Mouse (Mus musculus): ENCODE measurements around the gene Tifa. TPM values are rescaled to one million over a fixed set of nuclear protein-coding genes. Genes with fewer than 3 reads are reported as not detected.

The Tifa gene
- polyA plus RNA-seq, 1 experiment from 2014 or later: 3.1 TPM

DNA sequence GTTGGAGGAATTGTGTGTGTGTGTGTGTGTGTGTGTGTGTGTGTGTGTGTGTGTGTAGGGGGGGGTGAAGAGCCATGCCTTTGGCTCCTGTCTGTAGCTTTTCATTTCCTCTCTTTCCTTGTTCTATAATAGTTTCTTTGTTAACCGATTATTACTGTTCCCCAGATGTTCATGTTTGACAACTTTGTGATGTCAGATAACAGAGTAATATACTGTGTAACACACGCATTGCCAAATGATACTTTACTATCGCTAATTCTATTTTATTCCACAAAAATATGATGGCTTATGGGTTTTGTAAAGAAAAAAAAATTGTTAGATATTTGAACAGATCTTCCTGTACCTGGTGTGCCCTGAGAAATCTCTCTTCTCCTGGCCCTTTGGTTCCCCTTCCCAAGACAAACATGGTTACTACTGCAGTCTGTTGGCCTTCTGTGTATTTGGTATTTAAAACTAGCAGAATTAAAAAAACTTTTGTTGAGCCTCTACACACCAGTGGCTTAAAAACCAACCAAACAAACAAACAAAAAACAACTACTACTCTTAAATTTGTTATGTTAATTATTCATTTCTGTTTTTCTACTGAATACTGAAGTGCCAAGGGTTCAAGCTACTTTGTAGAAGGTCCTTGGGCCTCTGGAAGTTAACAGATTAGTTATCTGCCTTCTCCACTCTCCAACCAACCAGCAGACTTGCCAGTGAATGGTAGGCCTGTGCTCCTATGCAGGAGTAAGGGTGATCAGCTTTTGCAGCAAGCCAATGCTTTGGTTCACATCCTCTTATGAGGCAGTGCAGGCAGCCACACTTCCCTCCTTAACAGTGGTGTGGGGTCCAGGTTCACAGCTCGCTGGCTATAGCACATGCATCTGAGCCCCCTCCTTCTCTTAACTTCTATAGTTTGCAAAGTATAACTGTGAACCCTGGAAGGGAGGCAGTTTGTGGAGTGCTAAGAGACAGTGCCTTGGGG, 2.3 kb downstream of the Tifa start:
- Histone ChIP-seq H3K9ac (ENCODE audit: low read depth, low read length) (no peak overlapping the region), H3K36me3 (ENCODE audit: control insufficient read depth, insufficient read depth, low read length) (no peaks in the 10 kb centered on the region), H3K27ac (ENCODE audit: low read length) (no peak overlapping the region), H3K4me2 (ENCODE audit: low read length) (no peak overlapping the region; the same call in 1 of the 2 replicates), H3K27me3 (ENCODE audit: control insufficient read depth, insufficient read depth, low read depth, low read length) (peaks cover 17% of the 10 kb centered on the region), H3K4me1 (ENCODE audit: control insufficient read depth, insufficient read depth, low read length) (peaks cover 11% of the 10 kb centered on the region), H3K9me3 (replicated peaks; ENCODE audit: control insufficient read depth, low read length, poor library complexity, severe bottlenecking) (no peaks in the 10 kb centered on the region), H3K4me3 (ENCODE audit: low read depth, low read length) (no peak overlapping the region)
- no peak for ATAC-seq
- WGBS: 68% methylated on average over 4 of the region's 4 CpGs

GRCm38 (mm10) chr3:127793022-127793421, 3.4 kb downstream of the Tifa start:
- ATAC-seq: no peak
- H3K27me3 ChIP-seq (ENCODE audit: control insufficient read depth, insufficient read depth, low read depth, low read length): peaks cover 10% of the 10 kb centered on the region
- no peak overlapping the region for H3K4me2 ChIP-seq (ENCODE audit: low read length)
- no peaks in the 10 kb centered on the region for H3K9me3 ChIP-seq (replicated peaks; ENCODE audit: control insufficient read depth, low read length, poor library complexity, severe bottlenecking)
- H3K4me3 ChIP-seq (ENCODE audit: low read depth, low read length): no peak overlapping the region
- H3K36me3 ChIP-seq (ENCODE audit: control insufficient read depth, insufficient read depth, low read length): no peaks in the 10 kb centered on the region
- H3K27ac ChIP-seq (ENCODE audit: low read length): no peak overlapping the region
- 70% methylated on average over 7 of the region's 7 CpGs for WGBS
- H3K4me1 ChIP-seq (ENCODE audit: control insufficient read depth, insufficient read depth, low read length): peaks cover 11% of the 10 kb centered on the region
- no peak overlapping the region for H3K9ac ChIP-seq (ENCODE audit: low read depth, low read length)

- no peak overlapping the region for H3K4me2 ChIP-seq (ENCODE audit: low read length)
- WGBS: 96% methylated on average over 3 of the region's 3 CpGs
- no peak for ATAC-seq
- no peaks in the 10 kb centered on the region for H3K9me3 ChIP-seq (replicated peaks; ENCODE audit: control insufficient read depth, low read length, poor library complexity, severe bottlenecking)
- H3K4me3 ChIP-seq (ENCODE audit: low read depth, low read length): no peak overlapping the region
- no peak overlapping the region for H3K9ac ChIP-seq (ENCODE audit: low read depth, low read length)
- peaks cover 6% of the 10 kb centered on the region for H3K4me1 ChIP-seq (ENCODE audit: control insufficient read depth, insufficient read depth, low read length)
- no peak overlapping the region for H3K27ac ChIP-seq (ENCODE audit: low read length)
- no peaks in the 10 kb centered on the region for H3K36me3 ChIP-seq (ENCODE audit: control insufficient read depth, insufficient read depth, low read length)
- H3K27me3 ChIP-seq (ENCODE audit: control insufficient read depth, insufficient read depth, low read depth, low read length): peaks cover 5% of the 10 kb centered on the region
Observed at GRCm38 (mm10) chr3:127795762-127796161, 6.2 kb downstream of the Tifa start.

DNA sequence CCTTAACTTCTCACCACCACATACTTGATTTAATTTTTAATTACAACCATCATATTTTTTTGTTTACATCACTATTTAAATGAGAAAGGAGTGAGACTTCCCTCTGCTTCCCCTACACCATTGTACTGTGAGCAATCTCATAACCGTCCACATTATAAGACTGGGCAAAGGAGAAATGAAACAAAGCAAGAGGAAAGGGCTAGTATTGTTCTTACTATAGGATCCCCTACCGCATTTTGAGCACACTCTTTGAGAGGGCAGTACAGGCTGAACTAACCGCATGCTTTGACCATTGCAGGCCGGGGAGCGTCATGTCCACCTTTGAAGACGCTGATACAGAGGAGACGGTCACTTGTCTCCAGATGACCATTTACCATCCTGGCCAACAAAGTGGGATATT, 6.7 kb downstream of the Tifa start:
- ATAC-seq: no peak
- H3K9ac ChIP-seq (ENCODE audit: low read depth, low read length): no peak overlapping the region
- H3K27ac ChIP-seq (ENCODE audit: low read length): no peak overlapping the region
- H3K4me1 ChIP-seq (ENCODE audit: control insufficient read depth, insufficient read depth, low read length): peaks cover 1% of the 10 kb centered on the region
- no peak overlapping the region for H3K4me2 ChIP-seq (ENCODE audit: low read length)
- H3K36me3 ChIP-seq (ENCODE audit: control insufficient read depth, insufficient read depth, low read length): no peaks in the 10 kb centered on the region
- H3K27me3 ChIP-seq (ENCODE audit: control insufficient read depth, insufficient read depth, low read depth, low read length): peaks cover 3% of the 10 kb centered on the region; the same call in 1 of the 2 replicates
- H3K9me3 ChIP-seq (replicated peaks; ENCODE audit: control insufficient read depth, low read length, poor library complexity, severe bottlenecking): no peaks in the 10 kb centered on the region
- 98% methylated on average over 7 of the region's 7 CpGs for WGBS
- H3K4me3 ChIP-seq (ENCODE audit: low read depth, low read length): no peak overlapping the region

- Histone ChIP-seq H3K9ac (ENCODE audit: low read depth, low read length) (no peak overlapping the region), H3K36me3 (ENCODE audit: control insufficient read depth, insufficient read depth, low read length) (no peaks in the 10 kb centered on the region), H3K27ac (ENCODE audit: low read length) (no peak overlapping the region), H3K9me3 (replicated peaks; ENCODE audit: control insufficient read depth, low read length, poor library complexity, severe bottlenecking) (no peaks in the 10 kb centered on the region), H3K4me2 (ENCODE audit: low read length) (no peak overlapping the region), H3K4me3 (ENCODE audit: low read depth, low read length) (no peak overlapping the region), H3K4me1 (ENCODE audit: control insufficient read depth, insufficient read depth, low read length) (no peaks in the 10 kb centered on the region), H3K27me3 (ENCODE audit: control insufficient read depth, insufficient read depth, low read depth, low read length) (no peaks in the 10 kb centered on the region)
- ATAC-seq: no peak
- 93% methylated on average over 8 of the region's 8 CpGs for WGBS
Observed at GRCm38 (mm10) chr3:127801162-127801561, 11.6 kb downstream of the Tifa start.

DNA sequence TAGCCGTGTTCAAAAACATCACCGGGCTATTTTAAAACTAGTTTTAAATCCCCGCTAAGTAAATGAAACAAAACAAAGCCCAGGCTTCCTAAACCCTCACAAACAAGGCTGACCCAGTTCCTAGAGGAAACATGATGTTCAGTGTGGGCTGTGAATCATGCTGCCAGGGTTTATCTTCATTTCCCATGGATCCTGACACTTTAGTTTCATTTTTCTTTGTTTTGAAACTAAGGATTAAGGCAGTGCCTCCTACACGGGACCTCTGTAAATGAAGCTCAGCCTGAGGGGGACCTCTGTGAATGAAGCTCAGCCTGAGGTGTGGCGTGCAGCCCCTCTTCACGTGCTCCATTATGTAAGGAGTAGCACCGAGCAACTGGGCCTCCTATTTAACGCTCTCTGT, 13.2 kb downstream of the Tifa start:
- Histone ChIP-seq H3K9me3 (replicated peaks; ENCODE audit: control insufficient read depth, low read length, poor library complexity, severe bottlenecking) (no peaks in the 10 kb centered on the region), H3K27ac (ENCODE audit: low read length) (no peak overlapping the region), H3K9ac (ENCODE audit: low read depth, low read length) (no peak overlapping the region), H3K4me1 (ENCODE audit: control insufficient read depth, insufficient read depth, low read length) (no peaks in the 10 kb centered on the region), H3K27me3 (ENCODE audit: control insufficient read depth, insufficient read depth, low read depth, low read length) (no peaks in the 10 kb centered on the region), H3K4me3 (ENCODE audit: low read depth, low read length) (no peak overlapping the region), H3K36me3 (ENCODE audit: control insufficient read depth, insufficient read depth, low read length) (peaks cover under 1% of the 10 kb centered on the region; the same call in 1 of the 2 replicates), H3K4me2 (ENCODE audit: low read length) (no peak overlapping the region)
- 41% methylated on average over 8 of the region's 8 CpGs for WGBS
- no peak for ATAC-seq

DNA sequence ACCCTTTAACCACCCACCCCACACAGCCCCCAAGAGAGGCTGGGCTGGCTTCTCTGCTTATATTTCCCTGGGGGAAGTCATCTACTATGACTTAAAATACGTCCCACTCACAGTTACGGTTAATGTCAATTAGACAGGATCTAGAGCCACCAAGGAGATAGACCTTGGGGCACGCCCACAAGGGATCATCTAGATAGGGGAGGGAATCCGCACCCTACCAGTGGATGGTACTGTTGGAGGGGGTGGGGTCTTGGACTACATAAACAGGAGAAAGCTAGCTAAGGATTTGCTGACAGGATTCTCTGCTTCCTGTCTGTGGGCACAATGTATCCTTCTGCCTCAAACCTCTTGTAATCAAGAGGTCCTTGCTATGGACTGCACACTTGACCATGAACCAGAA, 14.8 kb downstream of the Tifa start:
- H3K4me3 ChIP-seq (ENCODE audit: low read depth, low read length): no peak overlapping the region
- no peak overlapping the region for H3K27ac ChIP-seq (ENCODE audit: low read length)
- H3K27me3 ChIP-seq (ENCODE audit: control insufficient read depth, insufficient read depth, low read depth, low read length): no peaks in the 10 kb centered on the region
- no peaks in the 10 kb centered on the region for H3K4me1 ChIP-seq (ENCODE audit: control insufficient read depth, insufficient read depth, low read length)
- H3K9me3 ChIP-seq (replicated peaks; ENCODE audit: control insufficient read depth, low read length, poor library complexity, severe bottlenecking): no peaks in the 10 kb centered on the region
- no peak overlapping the region for H3K9ac ChIP-seq (ENCODE audit: low read depth, low read length)
- WGBS: 84% methylated on average over 4 of the region's 4 CpGs
- no peak for ATAC-seq
- no peak overlapping the region for H3K4me2 ChIP-seq (ENCODE audit: low read length)
- peaks cover 3% of the 10 kb centered on the region; the same call in 1 of the 2 replicates for H3K36me3 ChIP-seq (ENCODE audit: control insufficient read depth, insufficient read depth, low read length)

DNA sequence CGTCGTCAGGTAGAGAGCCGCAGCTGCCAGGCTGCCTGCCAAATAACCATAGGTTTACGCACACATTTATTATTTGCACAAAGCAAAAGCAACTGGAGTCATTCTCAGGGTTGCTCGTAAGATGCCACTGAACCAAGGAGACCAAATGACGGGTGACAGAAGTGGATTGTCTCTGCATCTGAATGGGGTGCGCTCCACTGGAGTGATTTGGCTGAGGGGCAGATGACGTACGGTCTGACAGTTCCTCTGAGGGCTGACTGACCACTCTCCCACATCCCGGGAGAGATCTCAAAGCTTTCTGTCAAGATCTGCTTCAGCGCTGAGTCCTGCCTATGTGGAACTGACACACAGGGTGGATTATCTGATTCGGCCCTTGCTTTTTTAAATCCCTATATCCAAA, 15.5 kb downstream of the Tifa start:
- no peak overlapping the region for H3K27ac ChIP-seq (ENCODE audit: low read length)
- H3K27me3 ChIP-seq (ENCODE audit: control insufficient read depth, insufficient read depth, low read depth, low read length): no peaks in the 10 kb centered on the region
- H3K4me1 ChIP-seq (ENCODE audit: control insufficient read depth, insufficient read depth, low read length): no peaks in the 10 kb centered on the region
- no peak overlapping the region for H3K4me2 ChIP-seq (ENCODE audit: low read length)
- H3K9me3 ChIP-seq (replicated peaks; ENCODE audit: control insufficient read depth, low read length, poor library complexity, severe bottlenecking): no peaks in the 10 kb centered on the region
- WGBS: 59% methylated on average over 12 of the region's 12 CpGs
- H3K36me3 ChIP-seq (ENCODE audit: control insufficient read depth, insufficient read depth, low read length): peaks cover 8% of the 10 kb centered on the region; the same call in 1 of the 2 replicates
- no peak for ATAC-seq
- H3K9ac ChIP-seq (ENCODE audit: low read depth, low read length): no peak overlapping the region
- H3K4me3 ChIP-seq (ENCODE audit: low read depth, low read length): no peak overlapping the region

- Histone ChIP-seq H3K27me3 (ENCODE audit: control insufficient read depth, insufficient read depth, low read depth, low read length) (no peaks in the 10 kb centered on the region), H3K9me3 (replicated peaks; ENCODE audit: control insufficient read depth, low read length, poor library complexity, severe bottlenecking) (no peaks in the 10 kb centered on the region), H3K9ac (ENCODE audit: low read depth, low read length) (no peak overlapping the region), H3K36me3 (ENCODE audit: control insufficient read depth, insufficient read depth, low read length) (peaks cover 8% of the 10 kb centered on the region; the same call in 1 of the 2 replicates), H3K4me1 (ENCODE audit: control insufficient read depth, insufficient read depth, low read length) (no peaks in the 10 kb centered on the region), H3K4me2 (ENCODE audit: low read length) (no peak overlapping the region), H3K27ac (ENCODE audit: low read length) (no peak overlapping the region), H3K4me3 (ENCODE audit: low read depth, low read length) (no peak overlapping the region)
- 90% methylated on average over 6 of the region's 6 CpGs for WGBS
- no peak for ATAC-seq
Observed at GRCm38 (mm10) chr3:127805991-127806390, 16.4 kb downstream of the Tifa start.
